Mouse (Mus musculus): ENCODE results near the gene Hdac9.

GRCm38 (mm10) chr12:34440930-34441329, 476.0 kb downstream of the Hdac9 start:
- TF ChIP-seq POLR2A (IDR thresholded peaks at IDR 0.05; ENCODE audit: low read depth, low read length) (no peak), CTCF (conservative IDR thresholded peaks at IDR 0.05; ENCODE audit: insufficient read depth, insufficient read length, low read depth, low read length) (no peak)
